Mouse (Mus musculus) gastrocnemius, postnatal 10 days (tissue): ENCODE results near the gene Tsks. TPM values are rescaled to one million over a fixed set of nuclear protein-coding genes. Genes with fewer than 3 reads are reported as not detected.

Source experiments
- total RNA-seq, 2 experiments: library from RNA; stranded (reverse); gene quantifications; 2 replicates each; pipeline ENCODE4 v1.2.3; 2021

The Tsks gene
- total RNA-seq, 2 experiments from 2014 or later = not detected

Other genes starting within 250 kb of the Tsks start
- not detected for gene Izumo2, start 234.5 kb upstream of the Tsks start, total RNA-seq
- 10 to 100 TPM; 16.7 to 18.5 TPM for gene Vrk3, start 194.8 kb upstream of the Tsks start, total RNA-seq
- under 1 TPM in 1 of 2 experiments, not detected in 1; 0.29 TPM for gene Zfp473, start 192.2 kb upstream of the Tsks start, total RNA-seq
- 10 to 100 TPM; 28.0 to 35.3 TPM for gene Nup62, start 127.1 kb upstream of the Tsks start, total RNA-seq
- 1 to 10 TPM; 1.9 to 2.3 TPM for gene Il4i1, start 126.8 kb upstream of the Tsks start, total RNA-seq
- gene Atf5, start 126.5 kb upstream of the Tsks start, total RNA-seq = 10 to 100 TPM; 55.1 to 60.5 TPM
- gene Akt1s1, start 94.2 kb upstream of the Tsks start, total RNA-seq = 10 to 100 TPM; 84.2 to 86.4 TPM
- gene Tbc1d17, start 94.1 kb upstream of the Tsks start, total RNA-seq = 10 to 100 TPM; 41.7 to 49.0 TPM
- gene Pnkp, start 86.1 kb upstream of the Tsks start, total RNA-seq = 10 to 100 TPM; 14.4 to 16.5 TPM
- 100 to 1,000 TPM; 210 to 216 TPM for gene Ptov1, start 73.4 kb upstream of the Tsks start, total RNA-seq
- gene Med25, start 50.5 kb upstream of the Tsks start, total RNA-seq = 10 to 100 TPM; 44.7 to 53.5 TPM
- gene Fuz, start 47.1 kb upstream of the Tsks start, total RNA-seq = 10 to 100 TPM; 15.0 to 18.1 TPM
- 10 to 100 TPM; 59.0 to 65.0 TPM for gene Ap2a1, start 13.7 kb upstream of the Tsks start, total RNA-seq
- 1 to 10 TPM; 4.4 to 5.7 TPM for gene Cpt1c, start 31.6 kb downstream of the Tsks start, total RNA-seq
- 100 to 1,000 TPM; 267 to 271 TPM for gene Prmt1, start 43.4 kb downstream of the Tsks start, total RNA-seq
- 10 to 100 TPM; 26.5 to 35.8 TPM for gene Irf3, start 54.4 kb downstream of the Tsks start, total RNA-seq
- gene Bcl2l12, start 55.5 kb downstream of the Tsks start, total RNA-seq = 10 to 100 TPM; 10.8 to 14.0 TPM
- 10 to 100 TPM; 47.7 to 55.8 TPM for gene Scaf1, start 73.2 kb downstream of the Tsks start, total RNA-seq
- gene Rras, start 74.8 kb downstream of the Tsks start, total RNA-seq = 10 to 100 TPM; 75.5 to 80.6 TPM
- 10 to 100 TPM; 36.0 to 43.1 TPM for gene Prr12, start 109.7 kb downstream of the Tsks start, total RNA-seq
- gene Nosip, start 119.2 kb downstream of the Tsks start, total RNA-seq = 10 to 100 TPM; 35.9 to 40.5 TPM
- gene Prrg2, start 119.5 kb downstream of the Tsks start, total RNA-seq = 10 to 100 TPM in 1 of 2 experiments, 1 to 10 TPM in 1; 8.5 to 10.7 TPM
- gene Rcn3, start 149.0 kb downstream of the Tsks start, total RNA-seq = 100 to 1,000 TPM; 103 to 148 TPM
- gene Fcgrt, start 160.6 kb downstream of the Tsks start, total RNA-seq = 10 to 100 TPM; 70.9 to 75.2 TPM
- 100 to 1,000 TPM; 762 to 817 TPM for gene Rps11, start 181.2 kb downstream of the Tsks start, total RNA-seq
- 1,000 to 10,000 TPM; 1,164 to 1,215 TPM for gene Rpl13a, start 185.6 kb downstream of the Tsks start, total RNA-seq
- gene Gm45713, start 193.0 kb downstream of the Tsks start, total RNA-seq = not detected
- gene Flt3l, start 193.2 kb downstream of the Tsks start, total RNA-seq = 1 to 10 TPM; 2.3 to 4.3 TPM
- gene Pih1d1, start 211.1 kb downstream of the Tsks start, total RNA-seq = 10 to 100 TPM; 46.6 to 48.2 TPM
- 10 to 100 TPM; 23.9 to 28.6 TPM for gene Aldh16a1, start 211.4 kb downstream of the Tsks start, total RNA-seq
- gene Slc17a7, start 220.7 kb downstream of the Tsks start, total RNA-seq = 1 to 10 TPM; 4.7 to 4.9 TPM
- under 1 TPM; 0.49 to 0.63 TPM for gene Gfy, start 236.4 kb downstream of the Tsks start, total RNA-seq
- not detected for gene Pth2, start 237.8 kb downstream of the Tsks start, total RNA-seq